Mouse (Mus musculus) brain, embryonic 14.5 days (tissue): ENCODE data around the gene Hsd17b10.

Experiments
- CTCF ChIP-seq: fragments of 200-500 bp; IDR thresholded peaks from 2 replicates; pipeline ENCODE4 v1.5.1; 2012; ENCODE audit warnings: inconsistent platforms, mild to moderate bottlenecking, moderate library complexity, borderline replicate concordance; ENCODE audit not compliant: insufficient read depth, insufficient read length; ENCODE audit errors: extremely low read depth
- POLR2A ChIP-seq: fragments of 200-500 bp; IDR thresholded peaks from 2 replicates; pipeline ENCODE4 v1.6.1; 2012; ENCODE audit warnings: mild to moderate bottlenecking, inconsistent platforms, borderline replicate concordance; ENCODE audit not compliant: poor library complexity, insufficient read depth, insufficient read length, severe bottlenecking; ENCODE audit errors: extremely low read depth

- no peak for TF ChIP-seq CTCF
- TF ChIP-seq POLR2A: peak; percentile 20; the same call in 1 of the 2 replicates
Observed at GRCm38 (mm10) chrX:152016151-152017145, 14.8 kb downstream of the Hsd17b10 start, which contains the start of the genes Ribc1 and Smc1a.
